Mouse (Mus musculus) bone marrow macrophage, adult 2 months (primary cell): ENCODE measurements around the gene Pkd1l3. TPM values are rescaled to one million over a fixed set of nuclear protein-coding genes. Genes with fewer than 3 reads are reported as not detected.

Source experiments
- H3K27ac ChIP-seq: 2 replicates; pipeline ENCODE4 v1.5.1; 2012; ENCODE audit warnings: low read depth, low read length; ENCODE audit not compliant: insufficient read depth
- H3K4me1 ChIP-seq: 2 replicates; pipeline ENCODE4 v1.6.1; 2012; ENCODE audit warnings: low read length; ENCODE audit not compliant: control insufficient read depth, insufficient read depth
- H3K4me3 ChIP-seq: 2 replicates; pipeline ENCODE4 v1.5.1; 2012; ENCODE audit warnings: mild to moderate bottlenecking, low read length, moderate library complexity; ENCODE audit not compliant: insufficient read depth
- CTCF ChIP-seq: IDR thresholded peaks from 2 replicates; pipeline ENCODE4 v1.5.1; 2012; ENCODE audit warnings: low read depth, mild to moderate bottlenecking, low read length, moderate library complexity
- POLR2A ChIP-seq: IDR thresholded peaks from 2 replicates; pipeline ENCODE4 v1.6.1; 2012; ENCODE audit warnings: mild to moderate bottlenecking, low read depth, low read length, borderline replicate concordance
- polyA plus RNA-seq: library from polyadenylated mRNA; stranded (reverse); fragments of >200 nt; gene quantifications from 2 replicates; pipeline ENCODE4 v1.2.4, GENCODE M21; 2012; ENCODE audit not compliant: missing spikeins, insufficient read depth, insufficient read length

Gene Pkd1l3
- polyA plus RNA-seq, 1 experiment: not detected

- Histone ChIP-seq H3K4me1 (peaks cover 15% of the 10 kb centered on the region), H3K4me3 (peak overlapping the region; percentile 84), H3K27ac (peak overlapping the region; percentile 30; the same call in 1 of the 2 replicates)
- TF ChIP-seq POLR2A: no peak
- no peak for TF ChIP-seq CTCF
Observed at GRCm38 (mm10) chr8:109692443-109693145, 78.3 kb downstream of the Pkd1l3 start.

GRCm38 (mm10) chr8:109693146-109693900, 79.0 kb downstream of the Pkd1l3 start, which contains the start of gene Ist1:
Gene Ist1, minus strand, starts transcription at chr8:109693260.
- Histone ChIP-seq H3K4me3 (peak within 1 kb of the TSS; percentile 84), H3K27ac (peak within 1 kb of the TSS; percentile 30; the same call in 1 of the 2 replicates)
- no peak for TF ChIP-seq POLR2A
- no peak for TF ChIP-seq CTCF

GRCm38 (mm10) chr8:109694154-109694553, 79.8 kb downstream of the Pkd1l3 start:
- H3K4me3 ChIP-seq: no peak overlapping the region
- H3K27ac ChIP-seq: no peak overlapping the region
- peaks cover 8% of the 10 kb centered on the region for H3K4me1 ChIP-seq
- TF ChIP-seq CTCF (no peak), POLR2A (no peak)

More at GRCm38 (mm10) chr8:109693146-109693900, 79.0 kb downstream of the Pkd1l3 start, which contains the start of gene Ist1:
- peaks cover 9% of the 10 kb centered on the region for H3K4me1 ChIP-seq

GRCm38 (mm10) chr8:109697754-109698153, 83.4 kb downstream of the Pkd1l3 start:
- peaks cover 4% of the 10 kb centered on the region for H3K4me1 ChIP-seq
- TF ChIP-seq POLR2A (no peak), CTCF (no peak)

GRCm38 (mm10) chr8:109698477-109698876, 84.2 kb downstream of the Pkd1l3 start:
- Histone ChIP-seq H3K27ac (no peak overlapping the region), H3K4me1 (peaks cover 4% of the 10 kb centered on the region), H3K4me3 (no peak overlapping the region)
- no peak for TF ChIP-seq CTCF
- no peak for TF ChIP-seq POLR2A

More at GRCm38 (mm10) chr8:109697754-109698153, 83.4 kb downstream of the Pkd1l3 start:
- no peak overlapping the region for H3K4me3 ChIP-seq
- H3K27ac ChIP-seq: no peak overlapping the region

- Histone ChIP-seq H3K4me1 (peaks cover 6% of the 10 kb centered on the region), H3K4me3 (peak overlapping the region; percentile 65), H3K27ac (peak overlapping the region; percentile 64)
- no peak for TF ChIP-seq POLR2A
- TF ChIP-seq CTCF: no peak
Observed at GRCm38 (mm10) chr8:109704565-109705319, 90.4 kb downstream of the Pkd1l3 start.

- no peak for TF ChIP-seq POLR2A
- no peak for TF ChIP-seq CTCF
- Histone ChIP-seq H3K4me1 (peaks cover 6% of the 10 kb centered on the region), H3K27ac (peak within 1 kb of the TSS; percentile 64), H3K4me3 (peak within 1 kb of the TSS; percentile 65)
Observed at GRCm38 (mm10) chr8:109705320-109706075, 91.2 kb downstream of the Pkd1l3 start, which contains the start of gene Zfp821. Gene Zfp821, plus strand, starts transcription at chr8:109705546.

GRCm38 (mm10) chr8:109706076-109706873, 92.0 kb downstream of the Pkd1l3 start:
- H3K4me3 ChIP-seq: peak overlapping the region; percentile 65
- no peak for TF ChIP-seq CTCF
- no peak for TF ChIP-seq POLR2A
- no peak overlapping the region for H3K27ac ChIP-seq
- peaks cover 6% of the 10 kb centered on the region for H3K4me1 ChIP-seq
